Mouse (Mus musculus) erythroblast, embryonic 14.5 days (primary cell): Measurements from ENCODE around the gene Rab11fip3.

Experiments
- GATA1 ChIP-seq: IDR thresholded peaks from 2 replicates; pipeline ENCODE4 v1.6.1; 2012; ENCODE audit warnings: low read length, inconsistent platforms, mixed read lengths
- TAL1 ChIP-seq: IDR thresholded peaks from 3 replicates; pipeline ENCODE4 v1.6.1; 2012; ENCODE audit warnings: low read length, inconsistent platforms, mixed read lengths

- no peak for TF ChIP-seq TAL1
- TF ChIP-seq GATA1, result no peak
These were observed 79.0 kb downstream of the Rab11fip3 start for GRCm38 (mm10) chr17:25990331-25990730.
